Mouse (Mus musculus) thymus, adult 2 months (tissue): ENCODE measurements around the gene Cdk14. TPM values are rescaled to one million over a fixed set of nuclear protein-coding genes. Genes with fewer than 3 reads are reported as not detected.

ENCODE experiments used
- DNase-seq: peaks from one replicate; pipeline ENCODE4 v3.0.0; 2021
- H3K27ac ChIP-seq: fragments of 200-500 bp; 2 replicates; pipeline ENCODE4 v1.5.1; 2012; ENCODE audit warnings: low read length, control low read depth; ENCODE audit not compliant: control insufficient read depth, insufficient read depth
- H3K27me3 ChIP-seq: fragments of 200-500 bp; 2 replicates; pipeline ENCODE4 v1.6.1; 2012; ENCODE audit warnings: mild to moderate bottlenecking, low read length, moderate library complexity, mixed read lengths; ENCODE audit not compliant: control insufficient read depth, insufficient read depth
- H3K36me3 ChIP-seq: fragments of 200-500 bp; 2 replicates; pipeline ENCODE4 v1.6.1; 2012; ENCODE audit warnings: mild to moderate bottlenecking, low read length, moderate library complexity; ENCODE audit not compliant: control insufficient read depth, insufficient read depth
- H3K4me1 ChIP-seq: fragments of 200-500 bp; replicated peaks from 2 replicates; pipeline ENCODE4 v1.6.1; 2012; ENCODE audit warnings: low read length; ENCODE audit not compliant: control insufficient read depth, insufficient read depth
- H3K4me3 ChIP-seq: fragments of 200-500 bp; 2 replicates; pipeline ENCODE4 v1.5.1; 2012; ENCODE audit warnings: mild to moderate bottlenecking, low read length, control low read depth, moderate library complexity; ENCODE audit not compliant: control insufficient read depth, insufficient read depth
- CTCF ChIP-seq: fragments of 200-500 bp; IDR thresholded peaks from 2 replicates; pipeline ENCODE4 v1.5.1; 2012; ENCODE audit warnings: mild to moderate bottlenecking, control low read depth, low read length, moderate library complexity, borderline replicate concordance; ENCODE audit not compliant: control insufficient read depth, poor library complexity, insufficient read depth; ENCODE audit errors: extremely low read depth
- POLR2A ChIP-seq: fragments of 200-500 bp; IDR thresholded peaks from 2 replicates; pipeline ENCODE4 v1.6.1; 2012; ENCODE audit warnings: mild to moderate bottlenecking, low read length, control low read depth, moderate library complexity; ENCODE audit not compliant: control insufficient read depth, poor library complexity, insufficient read depth; ENCODE audit errors: extremely low read depth
- WGBS: fragments of 180-500 bp; shearing (Covaris S2); methylation state at CpG from one replicate; pipeline ENCODE4 v1.1.7; 2018; 5-methylcytosine and 5-hydroxymethylcytosine counted together
- polyA plus RNA-seq: library from polyadenylated mRNA; depleted of rRNA; stranded (reverse); fragments of >200 nt; gene quantifications from 2 replicates; pipeline ENCODE4 v1.2.3, GENCODE M21; 2012

Gene Cdk14
- polyA plus RNA-seq, 1 experiment, result 0.90 TPM

- TF ChIP-seq CTCF (no peak), POLR2A (no peak)
- Histone ChIP-seq H3K4me3 (no peak overlapping the region), H3K27ac (no peak overlapping the region), H3K4me1 (no peaks in the 10 kb centered on the region; the same call in 1 of the 2 replicates), H3K36me3 (no peaks in the 10 kb centered on the region), H3K27me3 (no peaks in the 10 kb centered on the region)
- 86% methylated on average over 14 of the region's 14 CpGs for WGBS
- no peak for DNase-seq
Observed at GRCm38 (mm10) chr5:5368389-5369164, 51.5 kb downstream of the Cdk14 start.

GRCm38 (mm10) chr5:5367550-5367949 is 52.6 kb downstream of the Cdk14 start:
- Histone ChIP-seq H3K36me3 (no peaks in the 10 kb centered on the region), H3K4me1 (no peaks in the 10 kb centered on the region; the same call in 1 of the 2 replicates), H3K27me3 (no peaks in the 10 kb centered on the region), H3K4me3 (no peak overlapping the region), H3K27ac (no peak overlapping the region)
- no peak for DNase-seq
- 86% methylated on average over 8 of the region's 8 CpGs for WGBS
- TF ChIP-seq CTCF, result no peak
- TF ChIP-seq POLR2A, result no peak

GRCm38 (mm10) chr5:5365285-5366076 is 54.6 kb downstream of the Cdk14 start:
- 88% methylated on average over 14 of the region's 14 CpGs for WGBS
- Histone ChIP-seq H3K4me3 (no peak overlapping the region), H3K27me3 (no peaks in the 10 kb centered on the region), H3K27ac (no peak overlapping the region), H3K4me1 (no peaks in the 10 kb centered on the region), H3K36me3 (no peaks in the 10 kb centered on the region)
- no peak for DNase-seq
- no peak for TF ChIP-seq CTCF
- TF ChIP-seq POLR2A, result no peak

GRCm38 (mm10) chr5:5361684-5362083 is 58.4 kb downstream of the Cdk14 start:
- 98% methylated on average over 3 of the region's 3 CpGs for WGBS
- DNase-seq, result no peak
- H3K4me1 ChIP-seq, result no peaks in the 10 kb centered on the region
- no peak overlapping the region for H3K27ac ChIP-seq
- TF ChIP-seq POLR2A, result no peak
- no peak for TF ChIP-seq CTCF
- H3K36me3 ChIP-seq, result no peaks in the 10 kb centered on the region
- H3K27me3 ChIP-seq, result no peaks in the 10 kb centered on the region
- no peak overlapping the region for H3K4me3 ChIP-seq

GRCm38 (mm10) chr5:5360338-5360737 is 59.8 kb downstream of the Cdk14 start:
- Histone ChIP-seq H3K4me1 (no peaks in the 10 kb centered on the region), H3K4me3 (no peak overlapping the region), H3K36me3 (no peaks in the 10 kb centered on the region), H3K27ac (no peak overlapping the region), H3K27me3 (no peaks in the 10 kb centered on the region)
- TF ChIP-seq POLR2A, result no peak
- no peak for TF ChIP-seq CTCF
- no peak for DNase-seq
- WGBS, result 94% methylated on average over 5 of the region's 5 CpGs

GRCm38 (mm10) chr5:5359915-5360314 is 60.2 kb downstream of the Cdk14 start:
- DNase-seq, result no peak
- Histone ChIP-seq H3K36me3 (no peaks in the 10 kb centered on the region), H3K4me3 (no peak overlapping the region), H3K4me1 (no peaks in the 10 kb centered on the region), H3K27ac (no peak overlapping the region), H3K27me3 (no peaks in the 10 kb centered on the region)
- WGBS, result 93% methylated on average over 3 of the region's 3 CpGs
- no peak for TF ChIP-seq POLR2A
- no peak for TF ChIP-seq CTCF

- WGBS, result 97% methylated on average over 5 of the region's 5 CpGs
- no peaks in the 10 kb centered on the region for H3K27me3 ChIP-seq
- TF ChIP-seq CTCF (no peak), POLR2A (no peak)
- no peak overlapping the region for H3K27ac ChIP-seq
- no peaks in the 10 kb centered on the region for H3K36me3 ChIP-seq
- no peak overlapping the region for H3K4me3 ChIP-seq
- no peak for DNase-seq
- H3K4me1 ChIP-seq, result no peaks in the 10 kb centered on the region
Observed at GRCm38 (mm10) chr5:5359370-5359769, 60.7 kb downstream of the Cdk14 start.
